Mouse (Mus musculus) mesoderm, embryonic 11.5 days (tissue): ENCODE measurements around the gene Epo.
A peak's percentile ranks its signal among the peaks of the same experiment; 100 is the strongest.

Experiments used
- DNase-seq: peaks from one replicate; pipeline ENCODE4 v3.0.0-alpha.2; 2012; ENCODE audit warnings: low read depth, low spot score

Gene Epo

DNA sequence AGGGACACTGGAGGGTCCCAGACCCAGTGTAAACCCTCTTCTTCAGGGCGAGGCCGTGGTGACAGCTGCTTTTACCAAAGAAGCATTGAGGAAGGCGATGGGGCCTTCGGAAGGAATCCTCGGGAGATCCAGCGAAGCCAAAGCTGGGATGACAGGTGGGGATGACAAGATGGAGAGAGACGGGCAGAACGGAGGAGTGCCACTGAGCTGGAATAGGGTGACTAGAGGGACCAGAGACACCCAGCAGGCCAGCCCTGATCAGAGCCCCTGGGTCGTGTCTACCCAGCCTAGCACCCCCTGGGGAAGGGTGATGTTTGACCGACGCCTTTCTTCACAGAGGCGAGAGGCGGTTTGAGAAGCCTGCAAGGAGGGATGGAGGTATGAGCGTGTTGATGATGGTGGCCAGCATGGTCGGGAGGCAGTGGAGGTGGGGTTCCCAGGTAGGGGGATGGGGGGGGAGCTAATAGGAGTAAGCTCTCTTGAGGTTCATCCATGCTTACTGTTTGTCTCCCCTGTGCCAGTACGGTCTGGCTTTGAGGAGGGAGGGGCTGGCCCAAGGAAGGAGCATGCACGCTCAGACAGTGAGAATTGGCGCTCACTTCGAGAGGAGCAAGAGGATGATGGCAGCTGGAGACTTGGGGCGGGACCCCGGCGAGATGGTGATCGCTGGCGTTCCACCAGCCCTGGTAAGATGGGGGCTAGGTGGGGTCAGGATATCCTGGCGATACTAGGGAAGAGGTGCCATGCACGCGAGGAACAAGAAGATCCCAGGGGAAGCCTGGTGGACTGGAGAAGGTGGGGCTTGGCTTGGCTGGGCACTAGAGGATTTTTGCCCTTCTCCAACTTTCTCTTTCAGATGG, 13.1 kb downstream of the Epo start:
- no peak for DNase-seq

DNA sequence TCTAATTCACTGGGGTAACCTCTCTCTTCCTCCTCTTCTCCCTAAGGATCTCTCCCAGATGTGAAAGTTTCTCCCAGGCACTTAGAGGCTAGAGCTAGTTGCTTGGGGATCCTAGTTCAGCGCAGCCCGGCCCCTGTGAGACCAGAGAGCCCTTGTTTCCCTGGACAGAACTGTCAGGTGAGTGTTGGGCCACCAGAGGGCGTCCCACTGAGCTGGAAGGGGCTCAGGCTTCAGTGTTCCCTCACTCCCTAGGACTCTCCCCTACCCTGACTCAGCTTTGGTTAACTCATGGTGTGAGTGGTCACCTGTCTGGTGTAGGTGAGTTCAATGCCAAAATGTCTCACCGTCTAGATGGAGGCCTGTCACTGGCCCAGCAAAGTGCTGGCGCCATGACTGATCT, 14.6 kb downstream of the Epo start, which contains the start of gene Gigyf1:
Gene Gigyf1 (plus strand): TSS at position 113 of the 400 bp plus-strand sequence.
- peak; percentile 34 for DNase-seq

DNA sequence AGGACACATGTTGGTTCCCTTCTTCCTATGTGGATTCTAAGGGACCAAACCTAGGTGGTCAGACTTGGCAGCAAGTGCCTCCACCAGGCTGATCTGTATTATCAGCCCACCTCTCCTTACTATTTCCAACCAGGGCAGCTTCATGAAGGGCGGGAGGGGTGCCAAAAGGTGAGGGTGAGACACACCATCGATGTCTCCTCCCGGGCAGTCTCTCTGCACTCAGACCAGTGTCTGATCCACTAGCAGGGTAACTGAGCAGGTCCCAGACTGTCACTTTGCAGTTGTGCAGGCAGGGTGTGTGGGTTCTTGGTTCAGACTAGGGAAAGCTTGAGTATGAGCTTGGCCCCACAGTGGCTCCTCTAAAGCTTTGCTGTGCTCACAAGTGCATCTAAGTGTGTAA, 18.2 kb downstream of the Epo start:
- no peak for DNase-seq

DNA sequence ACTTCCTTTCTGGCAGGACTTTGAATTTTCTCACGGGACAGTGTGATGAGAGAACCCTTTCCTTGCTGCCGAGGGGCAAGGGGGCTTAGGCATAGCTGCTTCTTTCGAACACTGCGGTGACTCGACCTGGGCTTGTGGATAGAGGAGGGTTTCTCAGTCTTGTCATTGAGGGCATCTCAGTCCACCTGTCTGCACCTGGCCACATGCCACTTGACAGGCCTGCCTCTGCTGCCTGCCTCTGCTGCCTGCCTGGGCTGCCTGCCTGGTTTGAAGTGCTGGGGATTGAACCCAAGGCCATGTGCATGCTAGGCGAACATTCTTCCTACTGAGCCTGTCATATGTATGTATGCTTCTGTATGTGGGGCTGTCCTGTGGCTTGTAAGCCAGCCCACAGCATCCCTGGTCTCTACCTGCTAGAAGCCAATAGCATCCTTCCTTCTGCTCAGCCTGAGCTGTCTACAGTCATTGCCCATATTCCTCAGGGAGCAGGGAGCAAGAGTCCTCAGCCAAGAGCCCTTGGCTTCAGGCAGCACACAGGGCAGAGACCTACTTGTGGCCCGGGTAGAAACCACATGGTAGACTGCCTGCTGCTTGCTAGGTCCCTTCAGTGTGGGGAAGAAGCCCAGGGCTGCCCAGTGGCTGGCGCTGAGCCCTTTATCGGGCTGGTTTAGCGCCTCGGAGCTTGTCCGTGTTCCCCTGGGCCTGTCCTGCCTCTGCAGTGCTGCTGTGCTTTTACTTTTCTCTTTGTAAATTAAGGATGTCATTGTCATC, 18.9 kb downstream of the Epo start:
- no peak for DNase-seq

DNA sequence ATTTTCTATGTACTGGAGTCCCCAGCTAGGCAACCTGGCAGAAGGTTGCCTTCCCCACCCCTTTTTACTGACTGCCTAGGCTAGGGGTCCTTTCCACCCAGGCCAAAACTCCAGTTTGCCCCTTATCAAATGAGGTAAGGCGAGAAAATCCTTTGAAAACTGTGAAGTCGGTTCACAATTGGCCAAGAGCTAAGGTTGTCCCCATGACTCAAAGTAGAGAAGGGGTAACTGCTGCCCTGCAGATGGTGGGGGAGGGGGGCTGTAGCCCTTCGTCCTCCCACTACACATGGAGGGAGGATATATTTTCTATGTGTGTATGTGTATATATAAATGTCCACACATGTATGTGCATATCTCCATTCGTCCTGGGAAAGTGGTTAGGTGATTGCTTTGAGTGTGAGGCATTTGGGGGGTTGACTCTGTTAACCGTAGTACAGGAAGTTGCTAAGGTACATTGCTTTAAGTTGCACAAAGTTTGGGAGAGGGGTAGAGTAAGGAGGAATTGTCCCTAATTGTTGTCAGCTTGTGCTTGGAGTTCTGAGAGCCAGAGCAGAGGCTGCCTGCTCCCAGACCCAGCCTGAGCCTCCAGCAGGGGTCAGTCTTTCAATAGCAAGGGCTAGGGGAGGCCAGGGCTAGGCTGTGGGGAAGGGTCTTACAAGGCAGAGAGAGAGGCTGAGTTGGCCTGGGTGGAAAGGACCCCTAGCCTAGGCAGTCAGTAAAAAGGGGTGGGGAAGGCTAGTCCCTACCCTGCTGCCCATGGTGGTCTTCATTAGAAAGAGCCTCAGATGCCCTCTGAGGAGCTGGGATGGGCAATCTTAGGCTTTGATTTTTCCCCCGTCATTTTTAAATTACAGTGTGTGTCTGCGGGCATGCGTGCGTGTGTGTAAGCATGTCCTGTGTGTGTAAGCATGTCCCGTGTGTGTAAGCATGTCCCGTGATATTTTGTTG, 19.9 kb downstream of the Epo start:
- peak; percentile 58 for DNase-seq

DNA sequence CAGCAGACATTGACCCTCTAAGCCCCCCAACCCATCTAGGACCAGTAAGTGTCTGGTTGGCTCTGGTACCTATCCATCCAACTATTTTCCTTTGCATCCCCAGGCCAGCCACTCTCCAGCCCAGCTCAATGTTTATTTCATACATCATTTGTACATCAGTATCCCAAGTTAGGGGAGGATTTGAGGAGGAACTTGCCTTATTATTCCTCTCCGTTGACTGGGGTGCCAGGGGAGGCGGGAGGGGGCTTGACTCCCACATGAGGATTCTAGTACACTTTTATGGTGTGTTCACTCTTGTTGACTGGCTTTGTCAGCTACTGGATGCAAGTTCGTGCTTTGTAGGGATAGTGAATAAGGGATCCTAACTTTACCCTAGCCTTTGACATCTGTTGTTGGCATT, 21.3 kb downstream of the Epo start:
- no peak for DNase-seq

DNA sequence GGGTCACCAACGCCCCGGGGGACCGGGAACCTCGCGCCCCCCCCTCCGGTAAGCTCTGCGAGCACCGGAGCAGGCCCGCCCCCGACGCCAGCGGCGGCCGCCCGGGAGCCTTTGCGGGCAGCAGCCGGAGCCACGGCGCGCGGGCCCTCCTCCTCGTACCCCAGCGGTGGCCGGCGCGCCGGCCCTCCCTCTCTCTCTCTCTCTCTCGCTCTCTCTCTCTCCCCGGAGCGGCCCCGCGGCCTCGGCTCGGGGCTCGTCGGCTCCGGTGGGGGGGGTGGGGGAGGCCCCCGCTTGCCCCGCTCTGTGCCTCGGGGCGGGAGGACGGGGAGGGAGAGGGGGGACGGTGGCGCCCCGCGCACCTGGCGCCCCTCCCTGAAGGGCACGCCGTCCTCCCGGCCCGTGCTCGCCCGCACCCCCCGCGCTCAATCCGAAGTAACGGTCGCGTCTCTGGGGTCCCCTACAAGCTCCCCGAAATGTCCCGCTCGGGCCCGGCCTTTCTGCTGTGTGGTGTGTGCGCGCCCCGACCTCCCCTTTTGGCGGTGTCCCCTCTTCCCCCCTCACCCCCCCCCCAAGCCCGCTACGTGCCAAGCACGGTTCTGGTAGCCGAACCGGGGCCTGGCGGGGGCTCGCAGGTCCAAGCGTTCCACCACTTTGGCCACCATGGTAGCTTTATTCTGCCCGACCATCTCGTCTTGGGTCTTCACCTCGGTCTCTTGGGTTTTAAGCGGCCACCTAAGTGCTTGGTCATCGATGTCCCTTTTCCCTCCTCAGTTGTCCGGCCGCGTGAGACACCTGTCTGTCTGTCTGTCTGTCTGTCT, 22.3 kb downstream of the Epo start:
- no peak for DNase-seq

DNA sequence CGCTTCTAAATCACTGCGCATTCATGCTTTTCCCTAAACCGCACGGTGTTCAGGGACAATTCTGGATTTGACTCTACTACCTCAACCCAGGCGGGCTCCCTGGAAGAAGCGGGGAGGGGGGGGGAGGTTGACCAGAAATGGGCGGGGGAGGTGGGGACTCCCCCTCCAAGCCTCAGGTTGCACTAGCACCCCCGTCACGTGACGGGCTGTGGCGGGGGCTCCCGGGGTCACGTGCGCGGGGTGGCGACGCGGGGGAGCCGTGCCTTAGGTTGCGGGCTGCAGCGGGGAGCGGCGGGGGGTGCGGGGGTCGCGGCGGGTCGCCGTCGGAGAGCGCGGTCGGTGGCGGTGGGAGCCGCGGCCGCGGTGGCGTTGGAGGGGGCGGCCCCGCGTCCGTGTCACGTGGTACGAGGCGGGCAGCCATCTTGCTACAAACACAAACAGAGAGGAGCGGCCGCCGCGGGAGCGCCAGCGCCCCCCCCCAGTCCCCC, 23.0 kb downstream of the Epo start:
- peak; percentile 73 for DNase-seq

DNA sequence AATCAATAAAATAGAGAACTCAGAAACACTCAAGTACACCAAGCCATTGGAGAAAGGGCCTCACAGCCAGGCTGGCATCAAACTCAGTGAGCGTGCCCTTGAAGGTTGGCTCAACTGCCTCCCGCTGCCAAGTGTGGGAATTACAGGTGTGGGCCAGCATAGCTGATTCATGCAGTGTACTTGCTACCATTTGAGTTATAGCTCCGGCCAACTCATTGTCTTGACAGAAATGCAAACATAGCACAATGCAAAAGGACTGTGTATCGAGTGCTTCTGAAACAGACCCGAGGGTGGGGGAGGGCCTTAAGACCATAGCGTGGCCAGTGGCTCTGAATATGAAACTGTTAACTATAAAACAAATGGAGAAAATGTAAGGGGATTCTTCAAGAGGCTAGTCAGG, 29.0 kb downstream of the Epo start:
- no peak for DNase-seq

DNA sequence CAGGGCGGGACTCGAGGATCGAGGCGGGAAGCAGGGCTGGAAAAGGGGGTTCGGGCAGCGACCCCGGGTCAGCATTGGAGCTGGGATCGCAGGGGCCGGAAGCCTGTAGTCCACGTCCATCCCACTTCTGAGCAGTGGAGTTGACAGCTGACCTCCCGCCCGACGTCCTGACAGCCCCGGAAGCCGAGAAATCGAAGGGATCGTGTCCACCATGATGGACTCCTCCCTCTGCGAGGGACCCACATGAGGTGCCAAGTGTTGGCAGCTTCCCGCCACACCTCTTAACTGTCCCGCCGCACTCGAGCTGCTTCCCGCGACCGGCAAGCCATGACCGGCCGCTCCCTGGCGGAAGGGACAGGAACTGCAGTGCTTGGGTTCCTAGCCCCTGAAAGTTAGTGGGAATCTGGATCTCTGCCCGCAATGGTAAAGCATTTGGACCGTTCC, 30.4 kb downstream of the Epo start:
- peak; percentile 87 for DNase-seq

DNA sequence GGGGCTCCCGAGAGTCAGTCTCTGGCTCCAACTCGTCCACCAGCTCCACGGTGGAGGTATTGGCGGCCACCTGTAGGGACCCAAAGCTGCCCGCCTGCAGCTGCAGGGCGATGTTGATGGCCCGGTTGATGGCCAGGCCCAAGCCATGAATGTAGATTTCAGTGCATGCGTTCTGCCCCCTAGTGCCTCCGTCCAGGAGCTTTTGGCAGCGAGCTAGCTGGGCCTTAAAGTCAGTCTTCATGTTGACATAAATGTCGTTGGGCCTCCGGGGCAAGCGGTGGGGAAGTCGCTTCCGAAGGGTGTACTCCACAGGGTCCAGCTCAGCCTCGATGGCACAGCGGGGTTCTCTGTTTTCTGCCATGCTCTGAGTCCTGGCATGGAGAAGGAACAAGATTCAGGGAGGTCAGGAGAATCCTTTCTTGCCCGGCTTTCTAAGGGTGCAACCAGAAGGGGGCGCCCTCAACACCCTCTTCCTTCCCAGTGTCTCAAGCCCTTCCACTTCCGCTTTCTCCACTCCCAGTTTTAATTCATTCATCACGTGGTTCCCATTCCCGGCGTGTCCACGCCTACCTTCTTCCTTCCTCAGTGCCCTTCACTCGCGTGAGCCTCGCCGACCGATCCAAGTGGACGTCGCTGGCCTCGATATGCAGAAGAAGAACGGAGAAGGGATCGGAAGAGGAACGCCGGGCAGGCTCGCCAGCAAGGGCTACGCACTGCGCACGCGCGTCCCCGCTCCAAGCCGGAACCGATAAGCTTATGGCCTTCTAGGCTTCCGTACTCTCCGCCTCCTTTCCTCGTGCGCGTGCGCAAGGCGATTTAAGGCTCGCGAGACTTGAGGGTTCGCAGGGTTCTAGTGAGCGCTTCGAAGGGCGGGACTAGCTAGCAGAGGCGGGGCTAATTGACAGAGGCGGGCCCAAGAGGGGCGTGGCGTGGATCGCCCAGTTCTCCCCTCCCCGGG, 31.1 kb downstream of the Epo start, which contains the start of gene Pop7:
Gene Pop7 (minus strand): TSS at position 810 of the 958 bp plus-strand sequence.
- peak; percentile 100 for DNase-seq

DNA sequence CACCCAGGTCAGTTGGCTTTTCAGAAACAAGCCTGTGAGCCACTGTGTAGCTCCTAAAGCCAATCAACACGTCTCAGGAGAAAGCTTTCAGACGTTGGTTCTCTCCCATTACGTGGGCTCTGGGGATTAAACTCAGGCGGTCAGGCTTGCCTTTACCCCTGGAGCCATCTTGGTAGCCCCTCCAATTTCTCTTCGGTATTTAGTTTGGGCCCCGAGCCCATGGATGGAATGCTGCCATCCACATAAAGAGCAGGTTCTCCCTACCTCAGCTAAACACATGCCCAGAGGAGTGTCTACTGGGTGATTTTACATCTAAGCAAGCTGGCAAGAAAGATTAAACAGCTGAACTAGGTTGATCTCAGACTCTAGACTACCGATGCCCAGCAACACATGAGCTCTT, 32.9 kb downstream of the Epo start:
- no peak for DNase-seq

DNA sequence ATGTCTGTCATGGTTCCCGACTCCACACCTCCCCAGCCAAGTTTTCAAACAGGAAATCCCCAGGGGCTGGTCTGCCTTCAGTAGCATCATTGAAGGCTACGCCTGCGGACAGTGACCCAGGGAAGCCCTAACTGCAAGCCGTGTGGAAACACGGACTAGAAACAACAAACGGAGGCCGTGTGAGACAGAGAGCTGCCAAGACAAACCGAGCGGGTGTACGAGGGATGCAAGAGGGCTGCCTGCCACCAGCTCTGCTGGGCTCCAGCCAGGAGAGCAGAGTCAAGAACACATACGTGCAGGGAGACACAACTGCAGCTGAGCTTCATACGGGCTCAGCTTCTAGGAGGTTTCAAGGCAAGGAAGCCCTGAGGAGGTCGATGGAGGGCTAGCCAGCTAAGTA, 39.2 kb downstream of the Epo start:
- no peak for DNase-seq

DNA sequence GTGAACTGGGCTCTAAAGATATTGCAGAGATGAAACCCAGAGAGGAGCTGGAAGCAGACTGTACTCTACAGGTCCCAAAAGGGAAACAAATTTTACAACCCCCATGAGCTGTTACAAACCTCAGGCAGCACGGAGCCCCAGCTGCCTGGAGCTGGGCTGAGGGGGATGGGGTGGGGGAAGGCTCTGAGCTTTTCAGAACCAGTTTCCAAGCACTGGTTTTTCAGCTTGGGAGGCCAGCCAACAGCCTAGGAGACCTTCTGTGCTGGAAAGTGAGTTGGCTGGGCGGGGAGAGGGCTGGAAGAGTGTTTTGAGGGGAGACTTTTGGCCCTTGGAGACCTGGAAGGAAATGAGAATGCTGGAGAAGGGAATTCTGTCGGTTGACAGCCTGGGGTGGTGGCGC, 41.5 kb downstream of the Epo start:
- DNase-seq = no peak

DNA sequence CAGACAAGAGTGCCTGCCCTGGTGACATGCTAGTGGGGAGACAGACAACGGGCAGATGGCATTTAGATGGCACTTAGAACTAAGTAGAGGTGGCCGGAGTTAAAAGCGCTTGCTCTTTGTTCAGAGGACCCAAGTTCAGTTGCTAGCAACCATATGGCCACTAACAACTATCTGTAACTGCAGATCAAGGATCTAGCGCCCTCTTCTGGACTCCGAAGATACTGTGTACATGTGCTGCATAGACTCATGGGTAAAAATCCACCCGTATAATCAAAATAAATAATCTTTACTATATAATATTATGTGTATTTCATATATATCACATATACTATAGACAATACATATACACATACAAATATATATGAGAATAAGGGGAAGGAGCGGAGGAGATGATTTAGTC, 45.4 kb downstream of the Epo start:
- DNase-seq = peak; percentile 33

DNA sequence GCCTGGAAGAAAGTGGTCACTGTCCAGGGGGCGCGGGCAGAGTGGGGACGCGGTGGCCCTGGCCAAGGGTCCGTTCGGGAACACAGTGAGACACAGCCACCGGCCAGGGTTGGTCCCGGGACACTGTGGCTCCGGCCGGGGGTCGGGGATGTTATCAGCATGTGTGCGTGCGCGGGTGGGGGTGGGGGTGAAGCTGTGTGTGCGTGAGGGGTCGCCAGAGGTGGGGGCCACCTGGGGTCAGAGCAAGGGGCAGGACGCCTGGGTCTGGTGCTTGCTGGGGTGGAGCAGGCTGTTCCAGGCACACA, 47.2 kb downstream of the Epo start:
- DNase-seq = no peak

DNA sequence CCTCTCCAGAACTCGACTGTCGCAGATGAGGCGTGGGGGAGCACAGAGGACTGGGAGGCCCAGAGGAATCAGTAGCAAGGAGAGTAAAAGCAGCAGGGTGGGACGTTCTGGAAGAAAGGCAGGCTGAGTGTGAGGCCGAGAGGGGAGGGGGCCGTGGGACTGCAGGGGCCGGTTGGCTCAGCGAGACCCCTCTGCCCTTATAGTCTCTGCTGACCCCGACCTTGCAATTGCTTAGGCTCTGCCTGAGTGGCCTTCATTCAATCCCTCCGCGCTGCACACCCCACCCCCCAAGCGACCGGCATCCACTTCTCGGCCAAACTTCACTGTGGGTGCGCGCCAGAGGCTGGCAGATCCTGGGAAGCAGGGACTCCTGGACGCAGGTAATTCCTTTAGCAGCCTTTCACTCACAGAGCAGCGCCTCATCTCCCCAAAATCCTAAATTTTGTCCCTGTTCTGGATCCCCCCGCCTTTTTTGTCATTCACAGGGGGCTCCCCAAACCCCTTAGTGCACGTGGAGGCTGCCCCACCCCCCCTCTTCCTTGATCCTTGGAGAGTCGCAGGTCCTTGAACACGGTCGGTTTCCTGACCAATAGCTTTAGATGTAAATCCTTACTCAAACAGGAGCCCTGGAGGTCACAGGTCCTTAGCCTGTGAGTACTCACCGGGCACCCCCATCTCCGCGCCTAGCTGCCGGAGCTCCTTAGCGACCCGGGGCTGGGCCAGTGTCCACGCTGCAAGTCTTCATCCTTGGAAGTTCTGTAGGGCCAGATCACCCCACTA, 47.8 kb downstream of the Epo start:
- DNase-seq = peak; percentile 11

DNA sequence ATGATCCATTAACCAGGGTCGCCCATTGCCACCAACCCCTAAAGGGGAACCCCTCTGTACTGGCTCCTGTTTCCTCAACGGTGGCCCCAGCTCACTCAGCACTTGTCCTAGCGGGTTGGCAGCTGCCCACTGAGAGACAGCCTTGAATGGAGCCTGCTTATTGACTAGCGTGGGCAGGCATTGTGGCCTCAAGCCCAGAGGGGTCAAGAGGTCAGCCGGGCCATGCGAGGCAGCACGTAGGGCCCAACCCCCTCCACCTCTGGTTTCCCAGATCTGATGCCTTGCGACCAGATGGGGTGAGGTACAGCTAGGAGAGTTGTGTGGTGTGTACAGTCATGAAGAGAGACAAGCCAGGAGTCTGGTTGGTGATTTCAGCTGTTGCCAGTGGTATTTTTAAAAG, 51.1 kb downstream of the Epo start:
- peak; percentile 23 for DNase-seq

DNA sequence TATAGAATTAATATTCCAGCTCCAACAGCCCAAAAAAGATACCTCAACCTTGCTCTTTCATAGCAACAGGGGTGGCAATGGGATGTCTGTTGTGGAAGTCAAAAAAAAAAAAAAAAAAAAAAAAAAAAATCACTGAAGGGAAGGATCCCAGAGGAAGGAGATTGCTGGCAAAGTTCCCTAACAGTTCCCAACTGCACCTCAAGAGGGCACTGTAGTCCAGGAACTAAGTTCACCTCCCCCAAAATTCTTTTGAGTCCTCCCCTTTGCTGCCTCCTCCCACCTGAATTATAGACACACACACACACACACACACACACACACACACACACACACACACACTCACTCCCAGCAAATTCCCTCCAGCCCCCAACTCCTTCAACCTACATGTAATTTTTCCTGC, 51.9 kb downstream of the Epo start:
- peak; percentile 87 for DNase-seq
